Mouse (Mus musculus) stomach, embryonic 14.5 days (tissue): ENCODE results near the gene Smad6. TPM values are rescaled to one million over a fixed set of nuclear protein-coding genes. Genes with fewer than 3 reads are reported as not detected.

Experiments used
- ATAC-seq: fragments of 200-750 bp; cut with Nextera tagmentation; 2 replicates; pipeline ENCODE4 v1.8.0; 2017; ENCODE audit warnings: low read depth, moderate TSS enrichment; ENCODE audit not compliant: insufficient number of reproducible peaks, insufficient read depth, low FRiP score
- H3K27ac ChIP-seq: fragments of 300-500 bp; sonication (generic); 2 replicates; pipeline ENCODE4 v1.5.1; 2014; ENCODE audit warnings: mild to moderate bottlenecking, low read length, moderate library complexity, mixed read lengths
- H3K27me3 ChIP-seq: fragments of 300-500 bp; sonication (generic); 2 replicates; pipeline ENCODE4 v1.6.1; 2014; ENCODE audit warnings: low read length, control low read depth, mixed read lengths; ENCODE audit not compliant: control insufficient read depth, insufficient read depth
- H3K36me3 ChIP-seq: fragments of 300-500 bp; sonication (generic); 2 replicates; pipeline ENCODE4 v1.6.1; 2014; ENCODE audit warnings: mild to moderate bottlenecking, control low read depth, low read length, moderate library complexity, mixed read lengths; ENCODE audit not compliant: control insufficient read depth, insufficient read depth
- H3K4me1 ChIP-seq: fragments of 300-500 bp; sonication (generic); 2 replicates; pipeline ENCODE4 v1.6.1; 2014; ENCODE audit warnings: low read length, control low read depth, mixed read lengths; ENCODE audit not compliant: control insufficient read depth, insufficient read depth
- H3K4me2 ChIP-seq: fragments of 300-500 bp; sonication (generic); replicated peaks from 2 replicates; pipeline ENCODE4 v1.6.1; 2014; ENCODE audit warnings: low read depth, low read length, control low read depth
- H3K4me3 ChIP-seq: fragments of 300-500 bp; sonication (generic); 2 replicates; pipeline ENCODE4 v1.5.1; 2014; ENCODE audit warnings: low read depth, low read length, control low read depth
- H3K9ac ChIP-seq: fragments of 300-500 bp; sonication (generic); replicated peaks from 2 replicates; pipeline ENCODE4 v1.6.1; 2014; ENCODE audit warnings: low read depth, mild to moderate bottlenecking, control low read depth, low read length, moderate library complexity, mixed read lengths
- H3K9me3 ChIP-seq: fragments of 300-500 bp; sonication (generic); 2 replicates; pipeline ENCODE4 v1.6.1; 2016; ENCODE audit warnings: low read depth, low read length, control low read depth; ENCODE audit not compliant: control insufficient read depth
- WGBS: fragments of 180-500 bp; shearing (Covaris S2); extraction: QIAGEN DNeasy Blood & Tissue Kit; methylation state at CpG from one replicate; pipeline ENCODE4 v1.1.7; 2014; 5-methylcytosine and 5-hydroxymethylcytosine counted together
- polyA plus RNA-seq: library from polyadenylated mRNA; unstranded; fragments of >200 nt; fragmentation: Nextera tagmentation; extraction: Ambion mirVana; gene quantifications from 2 replicates; pipeline ENCODE4 v1.2.1, GENCODE M21; 2014

Smad6 gene
- polyA plus RNA-seq, 1 experiment from 2014 or later = 7.5 TPM

DNA sequence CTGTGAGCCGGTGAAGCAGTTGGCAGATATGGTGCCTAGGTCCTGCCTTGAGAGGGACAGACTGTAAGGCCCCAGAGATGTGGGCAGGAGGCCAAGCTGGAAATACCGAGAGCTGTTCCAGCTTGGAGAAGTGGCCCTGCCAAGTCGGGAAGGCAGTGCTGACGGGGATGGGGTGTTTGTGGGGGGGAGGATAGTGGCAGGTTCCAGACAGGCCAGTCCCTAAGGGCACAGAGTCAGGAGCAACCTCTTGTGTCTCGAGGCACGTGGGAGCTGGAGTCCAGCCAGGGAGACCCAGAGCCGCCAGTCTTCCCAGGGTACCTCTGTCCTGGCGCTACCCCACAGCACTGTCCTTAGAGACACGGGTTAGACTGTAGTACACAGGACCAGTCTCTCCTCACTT, 53.3 kb downstream of the Smad6 start:
- H3K27me3 ChIP-seq = no peaks in the 10 kb centered on the region
- peak overlapping the region; percentile 93; the same call in 1 of the 2 replicates for H3K27ac ChIP-seq
- no peak overlapping the region for H3K9ac ChIP-seq
- H3K4me1 ChIP-seq = peaks cover 76% of the 10 kb centered on the region
- H3K9me3 ChIP-seq = no peaks in the 10 kb centered on the region
- H3K4me3 ChIP-seq = no peak overlapping the region
- H3K4me2 ChIP-seq = no peak overlapping the region
- H3K36me3 ChIP-seq = no peaks in the 10 kb centered on the region; the same call in 1 of the 2 replicates
- WGBS = 34% methylated on average over 9 of the region's 9 CpGs
- 0 out of 2 replicates have a peak, but pooled peaks have one; percentile 20 for ATAC-seq

DNA sequence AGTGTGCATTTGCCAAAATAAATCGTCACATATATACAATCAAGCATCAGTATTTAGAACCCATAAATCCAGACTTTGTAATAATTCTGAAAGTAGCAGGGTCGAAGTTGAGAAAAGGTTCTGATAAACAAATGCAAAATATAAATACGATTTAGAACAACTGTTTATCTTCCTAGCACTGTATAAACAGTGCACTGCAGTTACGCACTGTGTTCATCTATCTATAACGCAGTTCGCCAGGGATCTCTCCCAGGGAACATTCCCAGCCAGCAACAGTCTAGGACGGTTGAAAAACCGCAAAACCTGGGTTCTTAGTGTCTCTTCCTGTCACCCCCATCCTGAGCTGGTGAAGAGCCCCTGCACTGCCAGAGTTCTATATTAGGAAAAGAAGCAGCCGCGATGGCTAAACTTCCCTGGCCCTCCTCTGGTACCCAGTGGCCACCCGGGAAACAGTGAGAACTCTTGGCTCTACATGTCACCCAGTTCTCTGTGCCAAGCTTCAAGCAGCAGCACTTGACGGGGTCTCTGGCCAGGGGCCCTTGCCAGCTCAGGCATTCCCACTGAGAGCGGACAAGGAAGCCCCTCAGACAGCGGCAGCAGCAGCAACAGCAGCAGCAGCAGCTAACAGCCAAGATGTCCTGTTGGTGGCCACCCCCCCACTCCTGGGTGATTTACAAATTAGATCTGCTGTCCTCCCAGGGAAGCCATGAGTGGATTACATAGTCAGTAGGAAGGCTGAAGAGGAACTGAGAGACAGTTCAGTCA, 54.3 kb downstream of the Smad6 start:
- no peaks in the 10 kb centered on the region; the same call in 1 of the 2 replicates for H3K36me3 ChIP-seq
- no peaks in the 10 kb centered on the region for H3K27me3 ChIP-seq
- H3K9ac ChIP-seq = no peak overlapping the region; the same call in 1 of the 2 replicates
- peak overlapping the region; percentile 93 for H3K27ac ChIP-seq
- no peak overlapping the region for H3K4me3 ChIP-seq
- no peak overlapping the region for H3K4me2 ChIP-seq
- 38% methylated on average over 14 of the region's 14 CpGs for WGBS
- peaks cover 83% of the 10 kb centered on the region for H3K4me1 ChIP-seq
- no peak for ATAC-seq
- H3K9me3 ChIP-seq = no peaks in the 10 kb centered on the region

DNA sequence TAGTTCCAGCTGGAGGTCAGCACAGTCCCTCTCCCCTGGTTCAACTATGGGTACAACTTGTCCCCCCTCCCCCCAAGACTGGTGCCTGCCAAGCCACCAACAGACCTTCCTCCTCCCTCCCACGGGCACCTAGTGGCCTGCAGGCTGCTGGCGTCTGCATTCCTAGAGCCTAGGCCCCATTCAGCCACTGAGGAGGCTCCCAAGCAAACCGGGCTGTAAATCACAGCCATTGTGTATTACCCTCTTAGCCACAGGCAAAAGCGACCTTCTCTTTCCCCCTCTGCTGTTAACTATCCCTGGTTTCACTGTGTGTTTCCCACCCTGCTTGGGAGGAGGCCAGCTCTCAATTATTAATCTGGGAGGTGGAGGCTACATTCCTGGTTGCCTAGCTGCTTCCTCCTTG, 56.3 kb downstream of the Smad6 start:
- H3K4me1 ChIP-seq = peaks cover 81% of the 10 kb centered on the region
- peak overlapping the region; percentile 20 for H3K4me2 ChIP-seq
- no peaks in the 10 kb centered on the region for H3K36me3 ChIP-seq
- no peak overlapping the region for H3K4me3 ChIP-seq
- H3K9me3 ChIP-seq = no peaks in the 10 kb centered on the region
- ATAC-seq = peak; percentile 10; the same call in 1 of the 2 replicates
- no peaks in the 10 kb centered on the region for H3K27me3 ChIP-seq
- 11% methylated on average over 4 of the region's 4 CpGs for WGBS
- 0 out of 2 replicates have a peak overlapping the region, but pooled peaks have one; percentile 6 for H3K9ac ChIP-seq
- H3K27ac ChIP-seq = peak overlapping the region; percentile 76

DNA sequence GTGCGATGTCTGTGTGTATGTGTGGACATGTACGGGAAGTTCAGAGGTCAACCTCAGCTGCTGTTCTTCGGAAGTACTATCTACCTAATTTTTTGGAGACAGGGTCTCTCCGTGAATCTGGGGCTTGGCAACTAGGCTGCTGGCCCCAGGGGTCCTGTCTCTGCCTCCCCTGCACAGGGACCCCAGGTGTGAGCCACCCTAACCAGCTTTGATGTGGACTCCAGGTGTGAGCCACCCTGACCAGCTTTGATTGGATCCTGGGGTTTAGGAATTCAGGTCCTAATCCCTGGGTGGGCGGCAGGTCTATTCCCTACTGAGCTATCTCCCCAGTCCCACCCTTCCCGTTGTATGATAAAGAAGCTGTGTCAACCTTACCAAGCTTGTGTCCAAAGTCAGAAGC, 60.0 kb downstream of the Smad6 start:
- no peaks in the 10 kb centered on the region for H3K9me3 ChIP-seq
- no peak overlapping the region for H3K4me3 ChIP-seq
- no peak overlapping the region for H3K9ac ChIP-seq
- peaks cover 75% of the 10 kb centered on the region for H3K4me1 ChIP-seq
- H3K4me2 ChIP-seq = no peak overlapping the region
- no peaks in the 10 kb centered on the region for H3K36me3 ChIP-seq
- no peak overlapping the region for H3K27ac ChIP-seq
- H3K27me3 ChIP-seq = no peaks in the 10 kb centered on the region
- no peak for ATAC-seq
- WGBS = 69% methylated on average over 6 of the region's 6 CpGs

DNA sequence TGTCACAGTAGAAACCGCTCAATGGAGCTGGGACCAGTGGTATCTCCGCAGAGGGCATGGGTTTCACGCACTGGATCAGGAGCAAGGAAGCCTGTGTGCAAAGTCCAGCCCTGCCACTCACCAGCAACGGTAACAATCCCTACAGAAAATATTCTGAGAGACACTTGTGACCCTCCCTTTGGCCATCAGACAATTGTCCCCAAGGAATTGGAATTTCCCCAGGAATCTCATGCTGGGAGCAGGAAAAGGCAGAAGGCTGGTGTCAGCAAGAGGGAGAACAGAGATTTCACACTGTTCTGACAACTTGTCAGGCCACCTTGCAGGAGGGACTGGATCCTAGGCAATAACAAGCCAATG, 61.1 kb downstream of the Smad6 start:
- Histone ChIP-seq H3K4me3 (no peak overlapping the region), H3K9me3 (no peaks in the 10 kb centered on the region), H3K27ac (peak overlapping the region; percentile 95; the same call in 1 of the 2 replicates), H3K9ac (no peak overlapping the region), H3K4me1 (peaks cover 77% of the 10 kb centered on the region), H3K4me2 (peak overlapping the region; percentile 30), H3K27me3 (no peaks in the 10 kb centered on the region), H3K36me3 (no peaks in the 10 kb centered on the region)
- ATAC-seq = no peak
- 21% methylated on average over 4 of the region's 4 CpGs for WGBS

DNA sequence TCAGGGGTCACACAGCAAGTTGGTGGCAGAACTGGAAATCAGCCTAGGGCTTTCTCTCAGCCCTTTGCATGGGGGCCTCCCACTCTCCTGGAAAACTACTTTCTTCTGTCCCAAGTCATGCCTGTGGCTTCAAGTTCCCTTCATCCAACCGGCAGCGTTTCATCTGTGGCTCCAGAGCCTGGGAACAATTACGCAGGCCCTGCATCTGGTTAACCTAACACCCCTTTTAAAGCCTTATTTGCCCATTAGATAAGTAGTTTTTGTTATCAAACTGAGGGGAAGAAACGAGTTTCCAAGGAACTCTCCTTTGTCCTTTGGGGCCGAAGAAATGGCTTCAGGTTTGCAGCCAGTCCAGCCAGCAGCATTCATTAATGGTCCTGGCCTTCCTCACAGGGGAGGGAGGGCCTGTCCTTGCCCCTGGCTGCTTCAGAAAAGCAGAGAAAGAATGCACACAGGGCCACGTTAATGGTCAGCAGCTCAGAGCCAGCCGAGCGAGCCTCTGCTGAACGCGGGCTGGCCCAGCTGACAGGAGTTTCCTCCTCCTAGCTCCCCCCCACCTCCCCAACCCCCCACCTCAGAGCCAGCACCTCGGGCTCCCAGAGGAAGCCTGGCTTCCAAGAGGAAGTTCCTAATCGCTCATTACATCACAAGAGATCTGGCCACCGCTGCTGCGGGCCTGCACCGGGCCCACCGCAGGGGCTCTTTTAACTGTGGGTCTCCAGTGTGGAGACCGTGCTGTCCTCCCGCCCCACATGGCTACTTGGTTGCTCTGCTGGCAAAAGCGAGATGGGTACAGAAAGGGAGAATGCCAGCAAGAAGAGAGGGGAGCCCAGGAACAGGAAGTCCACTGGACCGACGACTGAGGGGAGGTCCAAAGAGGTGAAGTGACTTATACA, 61.7 kb downstream of the Smad6 start:
- H3K4me2 ChIP-seq = peak overlapping the region; percentile 30
- 6% methylated on average over 21 of the region's 21 CpGs for WGBS
- H3K27me3 ChIP-seq = no peaks in the 10 kb centered on the region
- H3K9ac ChIP-seq = peak overlapping the region; percentile 1; the same call in 1 of the 2 replicates
- H3K4me1 ChIP-seq = peaks cover 71% of the 10 kb centered on the region
- peak overlapping the region; percentile 95 for H3K27ac ChIP-seq
- H3K36me3 ChIP-seq = no peaks in the 10 kb centered on the region
- 0 out of 2 replicates have a peak, but pooled peaks have one; percentile 5 for ATAC-seq
- no peaks in the 10 kb centered on the region for H3K9me3 ChIP-seq
- no peak overlapping the region for H3K4me3 ChIP-seq

DNA sequence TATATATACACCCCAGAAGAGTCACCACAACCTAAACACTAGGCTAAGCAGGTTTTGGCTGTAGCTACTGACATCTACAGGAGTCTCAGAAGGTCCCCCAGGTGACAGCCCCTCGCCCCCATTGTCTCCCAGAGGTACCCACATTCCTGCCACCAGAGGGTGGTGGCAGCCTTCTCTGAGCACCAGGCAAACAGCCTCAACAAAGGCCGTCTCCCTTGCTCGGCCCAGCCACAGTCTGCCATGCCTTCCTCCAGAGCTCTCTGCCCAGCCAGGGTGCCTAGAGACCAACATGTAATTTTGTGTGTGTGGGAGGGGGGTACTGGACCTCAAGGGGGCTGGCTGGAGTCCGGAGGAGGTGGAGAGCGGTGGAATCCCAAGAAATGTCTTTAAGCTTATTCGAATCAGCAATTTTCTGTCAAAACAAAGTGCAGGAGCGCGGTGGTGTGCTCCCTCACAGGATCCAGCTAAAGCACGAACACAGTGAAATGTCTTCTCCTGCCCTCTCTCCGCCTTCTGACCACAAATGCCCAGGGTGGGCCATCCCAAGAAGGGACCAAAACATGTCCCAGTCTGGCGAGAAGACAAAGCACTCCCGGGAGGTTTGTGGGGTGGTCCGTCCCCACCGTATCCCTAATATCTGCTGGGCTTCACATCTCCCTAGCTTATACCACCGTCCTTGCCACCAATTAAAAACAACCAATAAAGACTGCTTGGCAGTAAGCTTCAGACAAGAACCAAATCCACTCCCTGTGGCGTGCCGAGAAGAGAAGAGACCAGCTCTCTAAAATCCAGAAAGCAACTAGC, 62.5 kb downstream of the Smad6 start:
- ATAC-seq = peak; percentile 29; the same call in 1 of the 2 replicates
- H3K4me2 ChIP-seq = peak overlapping the region; percentile 34; the same call in 1 of the 2 replicates
- H3K4me3 ChIP-seq = no peak overlapping the region
- H3K27me3 ChIP-seq = no peaks in the 10 kb centered on the region
- peak overlapping the region; percentile 2; the same call in 1 of the 2 replicates for H3K9ac ChIP-seq
- WGBS = 26% methylated on average over 17 of the region's 17 CpGs
- peak overlapping the region; percentile 95 for H3K27ac ChIP-seq
- H3K4me1 ChIP-seq = peaks cover 67% of the 10 kb centered on the region
- no peaks in the 10 kb centered on the region for H3K36me3 ChIP-seq
- H3K9me3 ChIP-seq = no peaks in the 10 kb centered on the region
